Mouse (Mus musculus) heart, embryonic 11.5 days (tissue): ENCODE data around the gene Bbs5. TPM values are rescaled to one million over a fixed set of nuclear protein-coding genes. Genes with fewer than 3 reads are reported as not detected.

Experiments
- ATAC-seq: fragments of 200-750 bp; cut with Nextera tagmentation; replicated peaks from 2 replicates; pipeline ENCODE4 v1.8.0; 2017; ENCODE audit warnings: moderate library complexity; ENCODE audit not compliant: insufficient number of reproducible peaks, low FRiP score, low TSS enrichment
- H3K27ac ChIP-seq: fragments of 300-500 bp; sonication (generic); 2 replicates; pipeline ENCODE4 v1.5.1; 2014; ENCODE audit warnings: mild to moderate bottlenecking, low read depth, low read length
- H3K27me3 ChIP-seq: fragments of 300-500 bp; sonication (generic); 2 replicates; pipeline ENCODE4 v1.6.1; 2014; ENCODE audit warnings: mild to moderate bottlenecking, low read length, mixed read lengths; ENCODE audit not compliant: control insufficient read depth, insufficient read depth
- H3K36me3 ChIP-seq: fragments of 300-500 bp; sonication (generic); 2 replicates; pipeline ENCODE4 v1.6.1; 2014; ENCODE audit warnings: mild to moderate bottlenecking, low read length, moderate library complexity, mixed read lengths; ENCODE audit not compliant: control insufficient read depth, insufficient read depth
- H3K4me1 ChIP-seq: fragments of 300-500 bp; sonication (generic); 2 replicates; pipeline ENCODE4 v1.6.1; 2014; ENCODE audit warnings: low read length; ENCODE audit not compliant: control insufficient read depth, insufficient read depth
- H3K4me2 ChIP-seq: fragments of 300-500 bp; sonication (generic); 2 replicates; pipeline ENCODE4 v1.6.1; 2014; ENCODE audit warnings: mild to moderate bottlenecking, moderate library complexity
- H3K4me3 ChIP-seq: fragments of 300-500 bp; sonication (generic); 2 replicates; pipeline ENCODE4 v1.5.1; 2014; ENCODE audit warnings: low read depth, low read length
- H3K9ac ChIP-seq: fragments of 300-500 bp; sonication (generic); 2 replicates; pipeline ENCODE4 v1.6.1; 2014; ENCODE audit warnings: mild to moderate bottlenecking, low read depth, low read length, moderate library complexity
- H3K9me3 ChIP-seq: fragments of 300-500 bp; sonication (generic); replicated peaks from 2 replicates; pipeline ENCODE4 v1.6.1; 2016; ENCODE audit warnings: low read length; ENCODE audit not compliant: control insufficient read depth
- WGBS: fragments of 180-500 bp; shearing (Covaris S2); extraction: QIAGEN DNeasy Blood & Tissue Kit; methylation state at CpG from one replicate; pipeline ENCODE4 v1.1.7; 2014; ENCODE audit not compliant: insufficient replicate concordance; 5-methylcytosine and 5-hydroxymethylcytosine counted together
- polyA plus RNA-seq: library from polyadenylated mRNA; unstranded; fragments of >200 nt; fragmentation: Nextera tagmentation; extraction: Ambion mirVana; gene quantifications from 2 replicates; pipeline ENCODE4 v1.2.1, GENCODE M21; 2014

Gene Bbs5
- polyA plus RNA-seq, 1 experiment from 2014 or later, result 12.4 TPM

DNA sequence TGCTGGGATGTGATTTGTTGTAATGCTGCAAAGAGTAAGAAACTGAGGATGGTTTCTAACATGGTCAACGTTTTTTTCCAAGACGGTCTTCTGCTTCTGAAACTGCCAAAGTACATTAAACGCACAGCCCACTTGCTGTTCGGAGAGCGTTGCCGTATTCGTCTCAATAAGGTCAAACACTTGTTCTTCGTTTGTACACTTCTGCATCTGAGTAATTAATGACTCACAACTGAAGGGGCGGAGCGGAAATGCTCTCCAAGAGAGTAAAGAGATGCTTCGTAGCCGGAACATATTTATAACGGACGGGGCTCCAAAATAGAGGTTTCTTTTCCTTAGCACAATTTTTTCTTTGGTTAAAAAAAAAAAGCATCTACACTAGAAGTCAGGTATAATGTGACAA, 65.2 kb downstream of the Bbs5 start:
- WGBS, result 91% methylated on average over 14 of the region's 14 CpGs
- Histone ChIP-seq H3K4me3 (peak overlapping the region; percentile 90; the same call in 1 of the 2 replicates), H3K4me1 (no peaks in the 10 kb centered on the region), H3K9ac (no peak overlapping the region), H3K27ac (no peak overlapping the region), H3K9me3 (no peaks in the 10 kb centered on the region), H3K36me3 (no peaks in the 10 kb centered on the region; the same call in 1 of the 2 replicates), H3K27me3 (no peaks in the 10 kb centered on the region), H3K4me2 (no peak overlapping the region)
- ATAC-seq, result no peak

DNA sequence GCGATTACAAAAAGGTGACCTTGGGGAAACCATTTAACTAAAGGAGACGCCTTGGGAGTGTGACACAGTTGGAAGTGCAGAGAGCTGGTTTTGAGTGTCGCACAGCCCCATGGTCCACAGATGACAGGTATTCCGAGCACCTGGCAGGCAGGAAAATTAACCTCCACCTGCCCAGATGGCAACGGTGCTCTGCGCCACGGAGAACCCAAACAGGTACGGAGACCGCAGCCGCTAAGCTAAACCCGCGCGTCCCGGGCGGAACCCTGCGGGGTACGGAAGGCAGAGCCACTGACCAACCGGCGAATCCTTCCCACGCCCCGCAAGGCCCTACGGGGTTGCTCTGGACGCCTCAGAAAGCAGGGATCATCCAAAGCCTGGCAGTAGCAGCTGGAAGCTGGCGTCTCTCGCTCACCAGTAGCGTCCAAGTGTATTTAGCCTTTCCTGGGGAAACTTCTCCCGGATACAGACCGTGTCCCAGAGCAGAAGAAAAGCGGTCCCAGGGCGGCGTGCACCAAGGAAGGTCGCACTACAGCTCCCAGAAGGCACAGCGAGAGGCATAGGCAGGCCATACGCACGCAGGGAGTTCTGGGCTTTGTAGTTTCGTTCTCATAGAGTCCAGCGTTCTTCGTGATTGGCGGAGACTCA, 66.1 kb downstream of the Bbs5 start, which contains the start of gene Fastkd1:
TSS of gene Fastkd1 (minus strand) at position 536 of the 645 bp plus-strand sequence.
- no peaks in the 10 kb centered on the region for H3K4me1 ChIP-seq
- H3K9ac ChIP-seq, result peak within 1 kb of the TSS; percentile 89
- H3K9me3 ChIP-seq, result no peaks in the 10 kb centered on the region
- ATAC-seq, result peak; percentile 95
- under 1% methylated on average over 39 of the region's 39 CpGs for WGBS
- H3K4me3 ChIP-seq, result peak within 1 kb of the TSS; percentile 90
- no peaks in the 10 kb centered on the region for H3K27me3 ChIP-seq
- peak within 1 kb of the TSS; percentile 90 for H3K27ac ChIP-seq
- H3K4me2 ChIP-seq, result peak within 1 kb of the TSS; percentile 78
- H3K36me3 ChIP-seq, result no peaks in the 10 kb centered on the region; the same call in 1 of the 2 replicates

DNA sequence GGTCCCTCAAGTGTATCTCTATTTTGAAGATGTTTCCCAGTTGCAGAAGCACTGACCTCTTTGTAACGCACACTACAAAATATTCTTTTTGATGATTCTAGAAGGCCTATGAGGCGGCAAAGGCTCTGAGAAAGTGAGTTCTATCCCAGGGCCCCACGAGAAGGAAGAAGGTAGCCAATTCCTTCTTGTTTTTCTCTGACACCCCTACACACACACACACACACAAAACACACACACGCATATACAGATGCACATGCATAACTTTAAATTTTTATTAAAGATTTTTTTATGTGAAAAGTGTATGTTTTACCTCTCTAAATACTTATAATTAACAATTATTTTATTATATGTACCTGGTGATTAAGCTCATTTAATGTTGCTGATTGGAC, 66.6 kb downstream of the Bbs5 start:
- WGBS, result 37% methylated on average over 4 of the region's 4 CpGs
- Histone ChIP-seq H3K27ac (no peak overlapping the region), H3K9ac (peak overlapping the region; percentile 89; the same call in 1 of the 2 replicates), H3K9me3 (no peaks in the 10 kb centered on the region), H3K36me3 (no peaks in the 10 kb centered on the region; the same call in 1 of the 2 replicates), H3K4me3 (peak overlapping the region; percentile 90), H3K4me1 (no peaks in the 10 kb centered on the region), H3K27me3 (no peaks in the 10 kb centered on the region), H3K4me2 (peak overlapping the region; percentile 78)
- no peak for ATAC-seq

DNA sequence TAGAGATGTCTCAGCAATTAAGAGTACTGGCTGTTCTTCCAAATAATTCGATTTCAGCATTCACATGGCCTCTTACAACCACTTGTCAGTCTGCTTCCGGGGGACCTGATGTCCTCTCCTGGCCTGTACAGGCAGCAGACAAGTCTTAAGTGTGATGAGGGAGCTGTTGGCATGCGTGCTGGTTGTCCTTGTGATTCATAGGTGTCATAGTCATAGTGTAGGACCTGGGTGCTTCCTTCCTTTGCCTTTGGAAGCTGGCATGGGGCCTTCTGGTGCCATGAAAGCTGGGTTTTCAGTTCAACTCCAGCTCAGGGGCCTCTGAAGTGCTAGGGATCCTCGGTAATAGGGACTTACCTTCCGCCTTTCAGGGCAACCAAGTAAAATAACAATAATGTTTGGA, 67.2 kb downstream of the Bbs5 start:
- no peak for ATAC-seq
- 69% methylated on average over 5 of the region's 5 CpGs for WGBS

DNA sequence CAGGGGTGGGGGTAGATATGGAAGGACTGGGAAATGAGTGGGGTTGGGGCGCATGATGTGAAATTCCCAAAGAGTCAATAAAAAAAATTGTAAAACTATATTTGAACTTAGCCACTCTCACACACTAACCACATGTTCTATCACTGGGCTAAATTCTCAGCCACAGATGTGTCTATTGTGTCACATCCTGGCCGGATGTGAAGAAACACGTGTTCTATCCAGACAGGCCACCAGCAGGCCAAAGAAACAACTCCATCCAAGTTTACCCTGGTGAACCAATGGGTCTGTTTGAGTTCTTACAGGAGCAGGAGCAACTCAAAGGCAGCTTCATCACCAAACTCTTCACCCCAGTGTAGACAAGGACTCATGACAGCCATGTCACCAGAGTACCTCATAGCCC, 69.5 kb downstream of the Bbs5 start:
- Histone ChIP-seq H3K4me3 (no peak overlapping the region), H3K9ac (no peak overlapping the region), H3K27ac (no peak overlapping the region), H3K36me3 (no peaks in the 10 kb centered on the region), H3K4me2 (no peak overlapping the region), H3K27me3 (no peaks in the 10 kb centered on the region), H3K4me1 (no peaks in the 10 kb centered on the region), H3K9me3 (no peaks in the 10 kb centered on the region)
- no peak for ATAC-seq
- 71% methylated on average over 3 of the region's 3 CpGs for WGBS

More for the DNA sequence above, 67.2 kb downstream of the Bbs5 start:
- Histone ChIP-seq H3K27me3 (no peaks in the 10 kb centered on the region), H3K36me3 (no peaks in the 10 kb centered on the region; the same call in 1 of the 2 replicates), H3K4me2 (no peak overlapping the region), H3K9ac (no peak overlapping the region), H3K4me1 (no peaks in the 10 kb centered on the region), H3K27ac (no peak overlapping the region), H3K4me3 (no peak overlapping the region), H3K9me3 (no peaks in the 10 kb centered on the region)

Other genes starting within 250 kb of the Bbs5 start
- gene Lrp2, start 61.1 kb upstream of the Bbs5 start, polyA plus RNA-seq, result 0.65 and 1.0 TPM in 2 replicates
- gene Klhl41, start 22.9 kb downstream of the Bbs5 start, polyA plus RNA-seq, result 14.6 and 16.4 TPM in 2 replicates
- gene Fastkd1, start 66.3 kb downstream of the Bbs5 start, polyA plus RNA-seq, result 23.5 and 24.4 TPM in 2 replicates
- 76.8 and 87.8 TPM in 2 replicates for gene Ppig, start 75.4 kb downstream of the Bbs5 start, polyA plus RNA-seq
- 1.0 and 2.0 TPM in 2 replicates for gene Ccdc173, start 142.4 kb downstream of the Bbs5 start, polyA plus RNA-seq
- gene Phospho2, start 142.5 kb downstream of the Bbs5 start, polyA plus RNA-seq, result 23.4 and 23.7 TPM in 2 replicates
- gene Klhl23, start 174.8 kb downstream of the Bbs5 start, polyA plus RNA-seq, result 53.7 and 62.6 TPM in 2 replicates
- 229 and 233 TPM in 2 replicates for gene Ssb, start 214.4 kb downstream of the Bbs5 start, polyA plus RNA-seq
- gene Mettl5, start 238.4 kb downstream of the Bbs5 start, polyA plus RNA-seq, result 34.7 and 36.4 TPM in 2 replicates